Mouse (Mus musculus): ENCODE results near the gene Islr.

The Islr gene

GRCm38 (mm10) chr9:58220218-58220903, 16.3 kb upstream of the Islr start:
- no peak for DNase-seq (ENCODE audit: low read depth, low spot score)

DNA sequence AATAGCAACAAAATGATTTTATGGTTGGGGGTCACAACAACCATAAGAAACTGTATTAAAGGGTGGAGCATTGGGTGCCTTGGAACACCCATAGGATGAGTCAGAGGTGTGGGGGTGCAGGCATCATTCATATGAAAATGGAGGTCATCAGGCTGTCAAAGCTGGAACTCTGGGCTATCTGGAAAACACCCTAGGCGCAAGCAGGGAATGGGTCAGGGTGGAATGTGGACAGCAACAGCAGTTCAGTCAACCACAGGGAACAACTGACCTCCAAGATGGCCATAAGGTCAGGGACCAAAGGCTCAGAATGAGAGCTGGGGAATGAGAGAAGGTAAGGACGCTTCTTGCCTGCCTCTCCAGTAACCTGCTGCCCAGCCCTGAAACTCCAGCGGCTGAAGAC, 14.4 kb upstream of the Islr start:
- no peak for DNase-seq (ENCODE audit: low read depth, low spot score)

GRCm38 (mm10) chr9:58216402-58216801, 12.3 kb upstream of the Islr start:
- DNase-seq (ENCODE audit: low read depth, low spot score), result no peak

DNA sequence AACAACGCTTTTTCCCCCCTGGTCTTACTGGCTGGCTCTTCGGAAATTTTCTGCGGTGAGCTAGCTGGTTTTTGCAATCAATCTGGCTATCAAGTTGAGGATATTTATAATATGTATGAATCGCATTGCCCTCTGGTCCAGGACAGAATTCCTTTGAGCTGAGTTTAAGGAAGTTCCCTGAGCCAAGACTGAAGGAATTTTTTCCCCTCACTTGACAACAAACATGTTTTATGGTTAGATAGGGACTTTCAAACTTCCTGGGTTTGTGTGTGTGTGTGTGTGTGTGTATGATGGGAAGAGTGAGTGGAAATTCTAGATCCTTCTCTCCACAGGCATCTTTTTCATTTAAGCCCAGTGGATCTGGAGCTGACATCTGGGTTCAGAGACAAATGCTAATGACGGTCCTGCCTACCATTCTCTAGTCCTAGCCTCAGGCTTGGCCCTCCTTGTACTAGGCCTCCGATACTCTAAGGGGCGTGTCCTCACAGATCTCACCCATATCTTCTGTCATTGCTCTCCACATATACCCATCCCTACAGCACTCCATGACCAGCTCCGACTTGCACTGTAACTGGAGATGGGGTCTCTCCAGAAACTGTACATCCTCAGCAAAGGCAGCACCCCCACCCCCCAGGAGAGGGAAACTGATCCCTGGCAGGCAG, 10.5 kb upstream of the Islr start:
- DNase-seq (ENCODE audit: low read depth, low spot score), result no peak

DNA sequence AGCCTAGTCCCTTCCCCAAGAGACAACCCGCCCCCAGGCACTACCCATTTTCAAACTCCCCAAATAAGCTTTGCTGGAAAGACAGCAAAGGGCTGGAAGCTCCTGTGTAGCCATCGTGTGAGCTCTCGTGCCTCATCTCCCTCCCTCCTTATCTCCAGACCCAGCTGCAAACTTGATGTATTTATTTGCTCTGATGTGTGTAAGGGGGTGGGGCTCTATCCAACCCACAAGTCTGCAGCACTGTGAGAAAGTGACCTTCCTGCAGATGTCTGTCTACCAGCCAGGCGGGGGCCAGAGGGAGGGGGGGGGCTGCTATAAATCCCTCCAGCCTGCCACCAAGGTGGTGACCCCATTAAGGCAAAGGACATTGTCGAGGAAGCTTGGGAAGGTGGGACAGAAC, 9.8 kb upstream of the Islr start:
- no peak for DNase-seq (ENCODE audit: low read depth, low spot score)

DNA sequence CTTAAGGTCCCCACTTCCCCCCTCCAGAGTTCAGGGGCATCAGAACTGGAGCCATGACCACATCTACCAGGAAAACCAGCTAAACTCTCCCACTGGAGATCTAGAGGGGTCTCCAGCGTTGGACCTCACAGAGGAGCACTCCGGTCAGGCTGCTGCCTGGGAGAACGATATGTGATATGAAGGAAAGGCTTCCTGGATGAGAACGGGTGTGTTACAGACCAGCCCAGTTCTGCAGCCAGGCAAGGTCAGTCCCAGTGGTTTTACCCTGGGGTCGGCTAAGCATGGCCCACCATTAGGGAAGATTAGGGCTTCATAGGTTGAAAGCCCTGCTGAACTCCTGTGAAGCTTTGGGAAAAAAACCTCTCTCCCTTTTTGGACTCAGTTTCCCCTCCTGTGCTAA, 9.3 kb upstream of the Islr start:
- no peak for DNase-seq (ENCODE audit: low read depth, low spot score)

DNA sequence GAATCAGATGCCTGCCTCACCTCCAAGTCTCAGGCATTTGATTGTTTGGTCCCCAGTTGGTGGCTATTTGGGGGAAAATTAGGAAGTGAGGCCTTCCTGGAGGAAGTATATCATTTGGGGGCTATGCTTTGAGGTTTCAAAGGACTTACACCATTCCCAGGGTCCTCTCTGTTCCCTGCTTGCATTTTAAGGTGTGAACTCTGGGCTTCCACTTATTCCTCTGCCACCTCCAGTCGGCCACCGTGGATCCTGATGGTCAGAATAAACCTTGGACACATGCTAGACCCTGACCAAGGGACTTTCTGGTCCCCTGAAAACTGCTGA, 6.2 kb upstream of the Islr start:
- DNase-seq (ENCODE audit: low read depth, low spot score), result no peak

DNA sequence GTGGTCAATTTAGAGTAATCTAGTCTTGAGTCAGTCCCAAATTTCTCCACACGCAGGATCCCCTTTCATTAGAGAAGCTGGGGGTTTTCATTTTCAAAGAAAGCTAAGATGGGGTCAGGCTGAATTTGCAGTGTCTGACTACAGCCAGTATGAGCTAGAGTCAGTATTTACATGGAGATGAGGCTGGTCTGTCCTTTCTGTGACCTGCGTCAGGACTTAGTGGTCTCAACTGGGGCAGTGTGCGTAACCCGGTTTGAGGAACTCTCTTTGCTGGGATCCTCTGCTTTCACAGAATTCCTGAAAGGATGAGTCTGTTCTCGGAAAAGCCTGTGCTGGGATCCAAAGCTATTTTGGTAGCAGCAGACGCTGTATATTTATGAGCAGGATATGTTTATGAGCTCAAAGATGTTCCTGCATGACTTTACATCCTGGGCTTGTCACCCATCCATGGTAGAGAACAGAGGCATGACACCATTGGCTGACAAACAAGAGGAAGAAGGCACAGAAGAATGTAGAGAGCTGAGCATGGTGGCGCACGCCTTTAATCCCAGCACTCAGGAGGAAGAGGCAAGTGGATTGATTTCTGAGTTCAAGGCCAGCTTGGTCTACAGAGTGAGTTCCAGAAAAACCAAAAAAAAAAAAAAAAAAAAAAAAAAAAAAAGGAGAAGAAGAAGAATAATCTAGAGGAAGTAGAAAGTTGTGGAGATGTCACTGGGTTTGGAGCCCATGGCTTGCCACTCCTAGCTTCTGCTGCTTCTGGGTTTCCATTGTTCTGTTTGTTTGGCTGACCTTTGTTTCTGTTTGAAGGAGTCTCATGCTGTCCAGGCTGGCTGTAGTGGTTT, 5.6 kb upstream of the Islr start:
- no peak for DNase-seq (ENCODE audit: low read depth, low spot score)

DNA sequence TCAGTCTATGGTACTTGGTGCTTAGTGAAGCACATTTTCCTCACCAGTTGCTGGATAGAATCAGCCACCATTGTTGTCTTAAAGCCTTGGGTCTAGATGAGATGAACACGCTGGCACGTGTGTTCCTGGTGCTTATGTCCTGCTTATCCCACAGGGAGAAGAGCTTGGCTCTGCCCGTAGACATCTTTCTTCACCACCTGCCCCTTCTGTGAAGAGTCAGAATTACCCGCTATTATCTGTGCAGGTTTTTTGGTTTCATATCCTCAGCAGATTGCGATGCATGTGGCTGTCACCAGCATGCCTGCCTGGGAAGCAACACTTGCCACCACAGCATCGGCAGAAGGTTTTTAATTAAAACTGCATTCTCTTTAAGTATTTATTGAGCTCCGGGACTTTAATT, 1.9 kb upstream of the Islr start:
- DNase-seq (ENCODE audit: low read depth, low spot score), result no peak

DNA sequence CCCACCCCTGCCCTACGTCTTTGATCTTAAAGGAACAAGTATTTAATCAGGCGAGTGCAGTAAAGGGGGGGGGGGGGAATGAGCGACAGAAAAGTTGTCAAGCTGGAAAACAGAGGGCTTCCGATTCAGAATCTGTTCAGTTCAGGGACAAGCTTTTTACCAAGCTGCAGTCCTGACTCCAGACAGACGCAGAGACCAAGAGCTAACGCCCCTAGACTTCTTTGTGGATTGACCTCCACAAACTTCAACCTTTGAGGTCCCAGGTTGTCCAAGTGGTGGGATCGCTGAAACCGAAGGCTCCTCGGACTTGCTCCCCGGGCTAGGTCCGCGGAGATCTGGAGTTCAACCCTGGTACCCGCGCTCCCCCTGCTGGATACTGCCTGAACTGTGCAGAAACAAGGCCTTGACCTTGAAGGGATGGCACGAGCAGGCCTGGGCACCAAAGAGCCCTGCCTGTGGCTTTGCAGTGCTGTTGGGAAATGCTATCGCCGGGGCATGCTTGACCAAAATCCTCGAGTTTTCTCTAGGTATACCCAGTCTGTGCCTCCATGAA, 418 bp upstream of the Islr start:
- peak; percentile 67 for DNase-seq (ENCODE audit: low read depth, low spot score)

GRCm38 (mm10) chr9:58202676-58203453, 1.2 kb downstream of the Islr start:
- no peak for DNase-seq (ENCODE audit: low read depth, low spot score)

GRCm38 (mm10) chr9:58201861-58202549, 2.1 kb downstream of the Islr start:
- no peak for DNase-seq (ENCODE audit: low read depth, low spot score)

DNA sequence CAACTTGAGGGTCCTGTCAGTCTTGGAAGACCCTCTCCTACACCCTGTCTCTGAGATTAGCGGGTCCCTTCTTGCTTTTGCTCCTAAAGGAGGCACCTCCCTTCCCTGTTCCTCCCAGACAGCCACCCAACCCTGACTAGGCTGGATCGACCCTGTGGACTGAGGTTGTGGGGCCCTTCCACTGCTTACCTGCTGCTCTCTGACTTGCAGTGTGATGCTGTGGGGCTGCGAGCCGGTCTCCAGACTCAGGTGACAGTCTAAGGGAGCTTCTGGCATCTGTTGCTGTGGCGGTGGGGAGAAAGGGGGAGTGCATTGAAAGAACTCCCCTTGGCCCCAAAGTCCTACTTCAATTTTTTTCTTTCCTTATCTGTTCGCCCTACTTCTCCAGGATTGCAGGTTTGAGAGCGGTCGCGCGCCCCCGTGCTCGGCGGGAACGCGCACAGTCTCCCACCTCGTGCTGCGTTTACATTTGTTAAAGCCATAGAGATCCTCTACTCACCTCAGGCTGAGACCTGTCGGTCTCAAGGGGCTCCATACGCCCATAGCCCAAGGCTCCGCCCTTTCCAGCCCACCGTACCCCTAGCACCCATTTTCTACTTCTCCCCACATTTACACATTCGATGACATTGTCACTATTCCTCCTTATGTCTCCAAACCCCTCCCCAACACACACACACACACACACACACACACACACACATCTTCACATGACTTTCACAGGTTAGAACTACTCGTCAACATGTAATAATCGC, 2.8 kb downstream of the Islr start:
- DNase-seq (ENCODE audit: low read depth, low spot score), result no peak

DNA sequence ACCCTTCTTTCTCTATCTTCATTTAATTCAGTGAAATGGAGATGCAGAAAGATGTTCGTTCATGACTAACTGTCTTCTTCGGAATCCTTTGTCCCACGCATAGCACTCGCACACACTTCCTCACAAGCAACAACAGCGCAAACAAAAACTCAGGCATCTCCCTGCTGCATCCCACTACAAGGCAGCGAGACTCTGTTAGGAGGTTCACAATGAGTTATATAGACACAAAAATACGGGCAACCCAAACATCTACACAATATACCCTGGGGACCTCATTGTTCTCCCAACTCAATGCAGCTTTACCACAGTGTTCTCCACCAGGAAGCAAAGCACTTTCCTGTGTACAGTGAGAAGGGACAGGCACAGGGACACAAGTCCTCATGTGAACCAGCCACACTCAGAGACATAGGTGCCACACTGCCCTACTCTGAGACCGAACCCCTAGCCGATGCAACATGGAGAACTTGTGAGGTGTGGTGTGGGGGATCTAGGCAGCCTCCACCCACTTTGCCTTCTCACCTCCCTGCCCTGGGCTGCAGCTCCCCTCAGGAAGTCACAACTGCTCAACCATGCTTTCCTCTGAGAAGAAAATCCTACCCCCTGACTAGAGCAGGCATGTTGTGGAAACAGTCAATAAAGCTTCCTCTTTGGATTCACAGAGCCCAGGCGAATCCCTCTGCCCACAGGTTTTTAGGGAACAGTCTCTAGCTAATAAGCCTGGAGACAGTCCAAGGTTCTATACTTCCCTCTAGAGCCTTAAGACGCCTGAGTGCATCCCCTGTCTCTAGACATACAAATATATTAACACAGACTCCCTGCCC, 3.6 kb downstream of the Islr start:
- DNase-seq (ENCODE audit: low read depth, low spot score), result no peak

GRCm38 (mm10) chr9:58199381-58200269, 4.5 kb downstream of the Islr start:
- no peak for DNase-seq (ENCODE audit: low read depth, low spot score)

DNA sequence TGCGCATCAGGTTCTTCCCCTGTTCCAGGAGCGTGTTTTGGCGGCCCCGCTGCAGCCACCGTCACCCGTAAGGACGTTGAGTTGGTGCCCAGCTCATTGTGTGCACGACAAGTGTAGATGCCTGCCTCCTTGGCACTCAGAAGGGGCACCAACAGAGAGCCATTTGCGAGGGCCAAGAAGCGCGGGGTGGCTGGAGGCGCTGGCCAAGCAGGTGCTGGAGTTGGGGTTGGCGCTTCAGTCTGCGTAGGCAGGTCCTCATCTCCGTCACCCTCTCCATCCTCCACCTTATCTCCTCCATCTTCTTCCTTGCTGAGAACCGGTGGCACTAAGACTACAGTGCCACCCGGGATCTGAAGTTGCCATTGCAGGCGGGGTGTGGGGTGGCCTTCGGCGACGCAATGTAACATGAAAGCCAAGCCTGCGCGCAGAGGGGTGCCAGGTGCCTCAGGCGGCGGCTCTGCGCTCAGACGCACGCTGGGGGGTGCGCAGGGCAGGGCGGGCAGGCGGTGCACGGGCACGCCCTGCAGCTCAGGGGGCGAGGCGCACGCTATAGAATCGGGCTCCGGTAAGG, 5.2 kb downstream of the Islr start:
- no peak for DNase-seq (ENCODE audit: low read depth, low spot score)

- no peak for DNase-seq (ENCODE audit: low read depth, low spot score)
Observed at GRCm38 (mm10) chr9:58197781-58198701, 6.1 kb downstream of the Islr start.
